Mouse (Mus musculus) cortical plate, adult 2 months (tissue): ENCODE results near the gene Tbx5.

Experiments used
- CTCF ChIP-seq: fragments of 200-500 bp; IDR thresholded peaks from 2 replicates; pipeline ENCODE4 v1.5.1; 2011; ENCODE audit warnings: mild to moderate bottlenecking, control low read depth, low read length; ENCODE audit not compliant: insufficient read depth; ENCODE audit errors: extremely low read depth
- POLR2A ChIP-seq: fragments of 200-500 bp; IDR thresholded peaks from 2 replicates; pipeline ENCODE4 v1.6.1; 2011; ENCODE audit warnings: mild to moderate bottlenecking, low read length, control low read depth; ENCODE audit not compliant: insufficient read depth; ENCODE audit errors: extremely low read depth

DNA sequence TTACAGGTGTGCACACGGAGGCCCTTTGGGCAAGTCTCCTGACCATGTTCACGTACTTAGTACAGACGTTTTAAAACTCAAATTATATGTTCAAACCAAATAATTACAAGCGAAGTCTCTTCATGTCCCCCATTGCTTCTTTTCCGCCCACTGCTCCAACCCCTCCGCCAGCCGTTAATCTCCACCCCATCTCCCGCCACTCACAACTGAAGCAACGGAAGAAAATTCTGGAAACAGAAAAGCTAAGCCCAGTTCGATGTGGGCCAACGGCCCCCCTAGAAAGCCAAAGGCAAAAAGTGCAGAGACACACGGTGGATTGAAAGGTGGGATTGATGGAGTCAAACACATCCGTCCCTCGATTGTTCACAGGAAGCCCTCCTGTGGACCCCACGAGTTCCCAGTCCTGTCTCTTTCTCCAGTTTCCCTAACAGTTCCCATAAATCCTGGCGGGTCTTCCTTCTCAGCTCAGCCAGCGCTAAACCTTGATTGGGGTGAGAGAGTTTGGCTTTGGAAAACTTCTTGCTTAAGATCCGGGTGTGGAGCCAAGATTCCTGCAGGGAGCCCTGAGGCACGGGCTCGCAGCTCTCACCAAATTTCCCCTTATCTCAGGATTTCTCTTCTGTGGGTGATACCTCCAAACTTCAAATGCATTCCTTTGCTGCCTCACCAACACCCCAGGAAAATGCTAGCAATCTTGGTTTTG, 24.8 kb upstream of the Tbx5 start:
- TF ChIP-seq CTCF, result no peak
- no peak for TF ChIP-seq POLR2A
